Mouse (Mus musculus): ENCODE measurements around the gene Gm35549.
A peak's percentile ranks its signal among the peaks of the same experiment; 100 is the strongest.

The Gm35549 gene

GRCm38 (mm10) chr9:122823374-122824017 is 20.3 kb downstream of the Gm35549 start:
- no peak for DNase-seq

GRCm38 (mm10) chr9:122815239-122815851 is 28.5 kb downstream of the Gm35549 start:
- DNase-seq = peak; percentile 28 to 38

GRCm38 (mm10) chr9:122814775-122815174 is 29.1 kb downstream of the Gm35549 start:
- no peak for DNase-seq

- no peak for DNase-seq
Measured at GRCm38 (mm10) chr9:122812386-122812785, 31.4 kb downstream of the Gm35549 start.

GRCm38 (mm10) chr9:122810212-122810611 is 33.6 kb downstream of the Gm35549 start:
- DNase-seq = no peak

- no peak for DNase-seq
Measured at GRCm38 (mm10) chr9:122807186-122807585, 36.6 kb downstream of the Gm35549 start.

GRCm38 (mm10) chr9:122805845-122806341 is 37.9 kb downstream of the Gm35549 start:
- no peak for DNase-seq

- DNase-seq = peak; percentile 90 to 93
Measured at GRCm38 (mm10) chr9:122805053-122805844, 38.6 kb downstream of the Gm35549 start, which contains the start of gene Tcaim. TSS of gene Tcaim (plus strand) at chr9:122805539.

- no peak for DNase-seq
Measured at GRCm38 (mm10) chr9:122786534-122786933, 57.3 kb downstream of the Gm35549 start.

GRCm38 (mm10) chr9:122785231-122785630 is 58.6 kb downstream of the Gm35549 start:
- no peak for DNase-seq

Data from kidney, adult 8-10 months (tissue).